Mouse (Mus musculus) induced T-regulatory cell, adult 2 months (primary cell): ENCODE measurements around the gene Hgf.

Experiments used
- DNase-seq: peaks from one replicate; pipeline ENCODE4 v3.0.0-alpha.2; 2012; ENCODE audit warnings: low read depth

Gene Hgf

GRCm38 (mm10) chr5:16553304-16554047 is at the start of gene Hgf:
Gene Hgf, plus strand, starts transcription at chr5:16553495.
- DNase-seq = no peak

GRCm38 (mm10) chr5:16506702-16507350 is 46.5 kb upstream of the Hgf start:
- DNase-seq = no peak

GRCm38 (mm10) chr5:16531619-16532277 is 21.5 kb upstream of the Hgf start:
- no peak for DNase-seq

- DNase-seq = no peak
These were observed 15.2 kb upstream of the Hgf start for GRCm38 (mm10) chr5:16538067-16538466.

- DNase-seq = no peak
These were observed 11.7 kb upstream of the Hgf start for GRCm38 (mm10) chr5:16541561-16542116.

- DNase-seq = no peak
These were observed 5.8 kb upstream of the Hgf start for GRCm38 (mm10) chr5:16547490-16547889.

GRCm38 (mm10) chr5:16552647-16553046 is 648 bp upstream of the Hgf start:
- no peak for DNase-seq

GRCm38 (mm10) chr5:16560247-16560646 is 7.0 kb downstream of the Hgf start:
- no peak for DNase-seq

GRCm38 (mm10) chr5:16568997-16569396 is 15.7 kb downstream of the Hgf start:
- DNase-seq = no peak

- no peak for DNase-seq
These were observed 24.8 kb downstream of the Hgf start for GRCm38 (mm10) chr5:16577882-16578742.

GRCm38 (mm10) chr5:16595699-16596098 is 42.4 kb downstream of the Hgf start:
- DNase-seq = no peak

- DNase-seq = no peak
These were observed 44.7 kb downstream of the Hgf start for GRCm38 (mm10) chr5:16597996-16598395.

- no peak for DNase-seq
These were observed 48.2 kb downstream of the Hgf start for GRCm38 (mm10) chr5:16601463-16601862.

- no peak for DNase-seq
These were observed 79.7 kb downstream of the Hgf start for GRCm38 (mm10) chr5:16632996-16633395.

GRCm38 (mm10) chr5:16646417-16646816 is 93.1 kb downstream of the Hgf start:
- no peak for DNase-seq

- DNase-seq = no peak
These were observed 94.4 kb downstream of the Hgf start for GRCm38 (mm10) chr5:16647701-16648100.

GRCm38 (mm10) chr5:16650240-16650639 is 96.9 kb downstream of the Hgf start:
- DNase-seq = no peak

GRCm38 (mm10) chr5:16654022-16654421 is 100.7 kb downstream of the Hgf start:
- no peak for DNase-seq
